Mouse (Mus musculus) MEL (cell line): ENCODE results near the gene Atp1a4.

Source experiments
- CTCF ChIP-seq, 3 experiments: IDR thresholded peaks in 2 of 3; conservative IDR thresholded peaks in 1 of 3; 2 replicates each; pipeline ENCODE4 v1.5.1; 2011 to 2012; ENCODE audit warnings: low read length in 3 of 3, low read depth in 2 of 3, mild to moderate bottlenecking in 2 of 3, improper control_type of control experiment in 1 of 3, inconsistent platforms in 1 of 3, mixed read lengths in 1 of 3, moderate library complexity in 1 of 3; ENCODE audit not compliant: control insufficient read depth in 1 of 3, insufficient read depth in 1 of 3, poor library complexity in 1 of 3, severe bottlenecking in 1 of 3
- E2F4 ChIP-seq: IDR thresholded peaks from 2 replicates; pipeline ENCODE4 v1.6.1; 2011; ENCODE audit warnings: low read depth, low read length, improper control_type of control experiment, borderline replicate concordance
- MXI1 ChIP-seq: IDR thresholded peaks from 2 replicates; pipeline ENCODE4 v1.6.1; 2011; ENCODE audit warnings: mild to moderate bottlenecking, low read depth, low read length, improper control_type of control experiment
- POLR2A ChIP-seq, 2 experiments: IDR thresholded peaks; 2 replicates each; pipeline ENCODE4 v1.6.1; 2011 to 2012; ENCODE audit warnings: low read length in 2 of 2, mild to moderate bottlenecking in 2 of 2, control low read depth in 1 of 2, improper control_type of control experiment in 1 of 2, low read depth in 1 of 2, moderate library complexity in 1 of 2; ENCODE audit not compliant: control insufficient read depth in 1 of 2, insufficient read depth in 1 of 2, poor library complexity in 1 of 2
- SIN3A ChIP-seq: IDR thresholded peaks from 2 replicates; pipeline ENCODE4 v1.6.1; 2012; ENCODE audit warnings: low read length, improper control_type of control experiment, inconsistent platforms
- ZKSCAN1 ChIP-seq: IDR thresholded peaks from 2 replicates; pipeline ENCODE4 v1.6.1; 2012; ENCODE audit warnings: low read depth, mild to moderate bottlenecking, inconsistent platforms, low read length, improper control_type of control experiment, moderate library complexity
- ZMIZ1 ChIP-seq: IDR thresholded peaks from 2 replicates; pipeline ENCODE4 v1.6.1; 2012; ENCODE audit warnings: low read depth, mild to moderate bottlenecking, inconsistent platforms, low read length, improper control_type of control experiment, moderate library complexity

DNA sequence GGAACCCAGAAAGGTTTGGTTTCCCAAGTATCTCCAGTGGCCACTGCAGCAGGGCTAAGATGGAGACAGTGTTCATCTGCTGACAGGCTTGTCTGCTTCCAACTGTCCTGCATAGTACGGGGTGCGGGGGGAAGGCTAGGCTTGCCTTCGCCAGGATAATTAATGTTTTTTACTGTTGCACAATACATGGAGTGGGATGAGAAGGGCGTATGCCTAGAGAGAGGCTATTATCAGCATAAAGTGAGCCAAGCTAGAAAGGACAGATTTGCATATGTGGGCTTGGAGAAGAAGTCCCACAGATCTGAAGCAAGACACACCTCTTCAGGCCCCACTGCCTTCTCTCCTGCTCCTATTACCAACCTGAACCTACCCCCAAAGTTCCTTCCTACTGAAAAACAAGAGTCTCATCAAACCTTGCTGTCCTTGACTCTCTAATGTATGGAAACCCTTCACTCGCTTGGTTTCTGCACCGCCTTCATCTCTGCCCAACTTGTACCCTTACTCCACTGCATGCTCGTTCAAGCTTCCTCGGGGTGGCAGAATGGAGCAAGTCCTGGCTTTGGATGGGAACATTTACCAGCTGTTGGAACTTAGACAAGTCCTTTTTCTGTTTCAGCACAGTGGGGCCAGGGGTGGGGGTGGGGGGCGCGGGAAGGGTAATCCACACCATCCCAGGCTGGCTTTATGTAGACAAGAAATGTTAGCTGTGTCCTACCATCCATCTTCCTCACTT lies 23.5 kb upstream of the Atp1a4 start:
- no peak for TF ChIP-seq ZKSCAN1
- TF ChIP-seq CTCF (IDR thresholded peaks at IDR 0.05 in 2 of 3, conservative IDR thresholded peaks at IDR 0.05 in 1 of 3; ENCODE audit: control insufficient read depth in 1 of 3, insufficient read depth in 1 of 3, low read depth in 2 of 3, low read length in 3 of 3, poor library complexity in 1 of 3, severe bottlenecking in 1 of 3), result no peak
- no peak for TF ChIP-seq SIN3A
- TF ChIP-seq MXI1, result no peak
- no peak for TF ChIP-seq ZMIZ1
- TF ChIP-seq POLR2A (IDR thresholded peaks at IDR 0.05; ENCODE audit: control insufficient read depth in 1 of 2, insufficient read depth in 1 of 2, low read depth in 1 of 2, low read length in 2 of 2, poor library complexity in 1 of 2), result no peak
- TF ChIP-seq E2F4, result no peak
